Mouse (Mus musculus) ES-E14 (cell line): ENCODE measurements at regions not wholly inside any gene's neighbourhood (a gene's known extent, or its start where the extent isn't known, plus 50 kb on each side); places are given as distances from the start of the nearest gene placed in this dataset.

Source experiments
- CHD2 ChIP-seq: IDR thresholded peaks from 2 replicates; pipeline ENCODE4 v1.6.1; 2014; ENCODE audit warnings: mild to moderate bottlenecking, low read depth, low read length, inconsistent platforms
- HCFC1 ChIP-seq: IDR thresholded peaks from 2 replicates; pipeline ENCODE4 v1.6.1; 2012; ENCODE audit warnings: low read length, inconsistent platforms, borderline replicate concordance; ENCODE audit not compliant: insufficient read depth
- ZC3H11A ChIP-seq: IDR thresholded peaks from 2 replicates; pipeline ENCODE4 v1.6.1; 2012; ENCODE audit warnings: low read depth, mild to moderate bottlenecking, inconsistent platforms, low read length, borderline replicate concordance

DNA sequence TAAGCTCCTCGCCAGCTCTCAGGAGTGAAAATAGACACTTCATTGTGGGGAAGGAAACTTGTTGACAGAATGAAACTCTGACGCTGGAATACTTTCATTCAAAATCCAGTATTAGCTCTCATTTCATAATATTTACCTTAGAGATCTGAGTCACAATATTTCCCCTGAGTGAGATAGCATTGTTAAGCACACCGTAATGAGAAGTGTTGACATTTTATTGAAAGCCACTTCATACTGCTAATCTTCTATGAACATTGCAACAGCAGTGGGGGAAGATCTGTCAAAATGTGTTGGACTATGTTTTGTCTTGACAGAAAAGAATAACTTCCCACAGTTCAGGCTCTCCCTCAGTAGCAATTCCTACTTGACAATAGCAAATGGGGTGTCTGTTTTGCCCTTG, 900.3 kb downstream of the Tmem182 start:
- TF ChIP-seq ZC3H11A (no peak), CHD2 (no peak), HCFC1 (no peak)
